Mouse (Mus musculus) liver, adult 2 months (tissue): Measurements from ENCODE around the gene Igfbp7. TPM values are rescaled to one million over a fixed set of nuclear protein-coding genes. Genes with fewer than 3 reads are reported as not detected.

Experiments
- DNase-seq: peaks from one replicate; pipeline ENCODE4 v3.0.0-alpha.2; 2011; ENCODE audit warnings: low read depth, low spot score; ENCODE audit errors: extremely low read depth
- H3K27ac ChIP-seq: fragments of 200-500 bp; replicated peaks from 2 replicates; pipeline ENCODE4 v1.5.1; 2012; ENCODE audit warnings: low read depth, mild to moderate bottlenecking, control low read depth, inconsistent platforms, low read length; ENCODE audit not compliant: insufficient read depth
- H3K27me3 ChIP-seq: fragments of 200-500 bp; 2 replicates; pipeline ENCODE4 v1.6.1; 2012; ENCODE audit warnings: mild to moderate bottlenecking, moderate library complexity, low read length, inconsistent platforms; ENCODE audit not compliant: control insufficient read depth, insufficient read depth
- H3K36me3 ChIP-seq: fragments of 200-500 bp; 2 replicates; pipeline ENCODE4 v1.6.1; 2012; ENCODE audit warnings: low read length, inconsistent platforms; ENCODE audit not compliant: control insufficient read depth, insufficient read depth
- H3K4me1 ChIP-seq: fragments of 200-500 bp; 2 replicates; pipeline ENCODE4 v1.6.1; 2011; ENCODE audit warnings: low read length; ENCODE audit not compliant: control insufficient read depth, insufficient read depth
- H3K4me3 ChIP-seq: fragments of 200-500 bp; 2 replicates; pipeline ENCODE4 v1.5.1; 2011; ENCODE audit warnings: low read depth, mild to moderate bottlenecking, control low read depth, low read length, moderate library complexity; ENCODE audit not compliant: insufficient read depth
- H3K79me2 ChIP-seq: fragments of 200-500 bp; 2 replicates; pipeline ENCODE4 v1.6.1; 2012; ENCODE audit warnings: inconsistent platforms, mild to moderate bottlenecking, low read length, moderate library complexity; ENCODE audit not compliant: control insufficient read depth, insufficient read depth
- H3K9ac ChIP-seq: fragments of 200-500 bp; 2 replicates; pipeline ENCODE4 v1.6.1; 2012; ENCODE audit warnings: low read depth, mild to moderate bottlenecking, control low read depth, inconsistent platforms, low read length
- CTCF ChIP-seq: fragments of 200-500 bp; IDR thresholded peaks from 2 replicates; pipeline ENCODE4 v1.5.1; 2011; ENCODE audit warnings: low read depth, low read length, control low read depth
- POLR2A ChIP-seq: fragments of 200-500 bp; IDR thresholded peaks from 2 replicates; pipeline ENCODE4 v1.6.1; 2011; ENCODE audit warnings: low read length, control low read depth; ENCODE audit not compliant: insufficient read depth; ENCODE audit errors: extremely low read depth
- WGBS: fragments of 180-500 bp; shearing (Covaris S2); methylation state at CpG from one replicate; pipeline ENCODE4 v1.1.7; 2018; 5-methylcytosine and 5-hydroxymethylcytosine counted together
- polyA plus RNA-seq: library from polyadenylated mRNA; depleted of rRNA; stranded (reverse); fragments of >200 nt; gene quantifications from 2 replicates; pipeline ENCODE4 v1.2.3, GENCODE M21; 2012
- total RNA-seq: library from RNA; depleted of rRNA; stranded (reverse); fragments of >200 nt; gene quantifications from 2 replicates; pipeline ENCODE4 v1.2.3, GENCODE M21; 2014

The Igfbp7 gene
- total and polyA plus RNA-seq, 2 experiments = 69.7 to 336 TPM

- no peaks in the 10 kb centered on the region for H3K27me3 ChIP-seq
- peaks cover 16% of the 10 kb centered on the region for H3K36me3 ChIP-seq
- TF ChIP-seq CTCF (no peak), POLR2A (no peak)
- no peak overlapping the region for H3K27ac ChIP-seq
- H3K4me1 ChIP-seq = peaks cover 5% of the 10 kb centered on the region
- no peak overlapping the region for H3K9ac ChIP-seq
- peaks cover 10% of the 10 kb centered on the region for H3K79me2 ChIP-seq
- no peak for DNase-seq
- H3K4me3 ChIP-seq = no peak overlapping the region
- 97% methylated on average over 4 of the region's 4 CpGs for WGBS
These were observed 93.6 kb downstream of the Igfbp7 start for GRCm38 (mm10) chr5:77314206-77314605.

DNA sequence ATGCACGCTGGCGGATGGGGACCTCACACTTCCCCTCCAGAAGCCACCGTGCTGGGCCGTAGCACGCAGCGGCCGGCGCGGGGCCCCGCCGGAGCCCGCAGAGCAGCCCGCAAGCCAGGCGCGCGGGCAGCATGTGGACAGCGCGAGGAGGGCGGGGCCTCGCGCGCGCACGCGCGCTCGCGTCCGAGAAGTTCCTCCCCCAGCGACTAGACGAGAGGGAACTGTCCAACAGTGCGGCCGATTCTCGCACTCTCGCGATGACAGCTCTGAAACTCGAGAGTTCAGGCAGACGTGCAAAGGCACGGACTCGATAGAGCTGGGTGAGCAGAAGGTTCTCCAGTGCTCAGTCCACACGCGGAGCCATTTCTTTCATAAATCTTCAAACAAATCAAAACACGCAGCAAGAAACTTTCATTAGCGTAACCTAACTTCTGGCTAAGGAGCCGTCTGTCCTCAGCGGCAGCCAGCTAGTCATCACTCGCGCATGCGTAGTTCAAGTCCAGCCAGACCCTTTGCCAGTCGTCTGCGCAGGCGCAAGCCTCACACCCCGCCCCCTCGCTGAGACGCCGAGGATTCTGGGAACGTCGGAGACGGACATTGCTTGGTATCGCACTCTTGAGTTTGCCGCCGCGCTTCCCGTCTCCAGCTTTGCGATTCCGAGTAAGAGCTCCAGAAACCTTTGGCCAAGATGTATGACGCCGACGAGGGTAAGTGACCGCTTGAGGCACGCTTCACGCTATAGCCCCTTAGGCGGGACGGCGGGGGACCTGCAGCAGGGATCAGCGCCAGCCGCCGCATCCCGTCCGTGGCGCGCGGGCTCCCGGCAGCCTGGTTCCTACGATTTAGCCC lies 97.7 kb downstream of the Igfbp7 start, which contains the start of the genes Noa1 and Polr2b:
Noa1 (minus strand) TSS at position 161 of the 849 bp plus-strand sequence.
Polr2b (plus strand) TSS at position 224 of the 849 bp plus-strand sequence.
- under 1% methylated on average over 85 of the region's 85 CpGs for WGBS
- Histone ChIP-seq H3K4me1 (peaks cover 13% of the 10 kb centered on the region), H3K79me2 (peaks cover 16% of the 10 kb centered on the region)

GRCm38 (mm10) chr5:77309051-77309906 lies 98.6 kb downstream of the Igfbp7 start:
- peak overlapping the region; percentile 64 for H3K9ac ChIP-seq
- H3K79me2 ChIP-seq = peaks cover 16% of the 10 kb centered on the region
- H3K4me3 ChIP-seq = peak overlapping the region; percentile 67
- no peak for TF ChIP-seq POLR2A
- 1% methylated on average over 76 of the region's 76 CpGs for WGBS
- no peak for DNase-seq
- H3K36me3 ChIP-seq = peaks cover 16% of the 10 kb centered on the region; the same call in 1 of the 2 replicates
- peaks cover 10% of the 10 kb centered on the region for H3K4me1 ChIP-seq
- H3K27ac ChIP-seq = no peak overlapping the region; the same call in 1 of the 2 replicates
- H3K27me3 ChIP-seq = no peaks in the 10 kb centered on the region

More for the DNA sequence above, 97.7 kb downstream of the Igfbp7 start, which contains the start of the genes Noa1 and Polr2b:
- Histone ChIP-seq H3K4me3 (peak within 1 kb of the TSS; percentile 67), H3K27ac (peak within 1 kb of the TSS; percentile 68), H3K36me3 (peaks cover 11% of the 10 kb centered on the region; the same call in 1 of the 2 replicates), H3K9ac (peak within 1 kb of the TSS; percentile 75), H3K27me3 (no peaks in the 10 kb centered on the region)
- DNase-seq = peak; percentile 92
- TF ChIP-seq CTCF = no peak
- TF ChIP-seq POLR2A = peak; percentile 78

DNA sequence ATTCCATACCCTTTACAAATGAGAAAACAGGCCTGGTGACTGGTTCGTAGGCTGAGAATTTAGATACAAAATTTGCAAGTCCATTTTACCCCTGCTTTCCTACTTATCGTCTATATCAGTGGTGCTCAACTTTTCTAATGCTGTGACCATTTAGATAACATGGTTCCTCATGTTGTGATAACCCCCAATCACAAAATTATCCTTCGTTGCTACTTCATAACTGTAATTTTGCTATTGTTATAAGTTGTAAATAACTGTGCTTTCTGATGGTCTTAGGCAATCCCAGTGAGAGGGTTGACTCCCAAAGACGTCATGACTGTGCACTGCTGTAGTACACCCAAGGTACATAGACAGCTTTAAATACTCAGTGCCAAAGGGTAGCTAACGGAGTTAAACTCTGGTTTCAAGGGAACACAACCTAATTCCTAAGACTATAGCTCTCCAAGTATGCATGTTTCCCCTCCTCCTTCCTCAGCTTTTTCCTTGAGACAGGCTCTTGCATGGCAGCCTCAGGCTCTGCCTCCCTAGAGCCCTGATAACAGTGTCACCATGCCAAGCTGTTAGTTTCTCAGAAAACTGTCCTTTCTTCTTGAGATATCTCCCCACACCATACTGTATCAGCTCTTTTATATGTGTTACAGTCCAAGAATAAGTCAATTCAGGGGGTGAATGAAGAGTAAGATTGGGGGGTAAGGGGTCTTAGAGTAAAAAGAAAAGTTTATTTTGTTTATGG lies 99.9 kb downstream of the Igfbp7 start:
- Histone ChIP-seq H3K4me3 (no peak overlapping the region), H3K27me3 (no peaks in the 10 kb centered on the region), H3K4me1 (peaks cover 10% of the 10 kb centered on the region), H3K36me3 (peaks cover 18% of the 10 kb centered on the region; the same call in 1 of the 2 replicates), H3K27ac (no peak overlapping the region), H3K9ac (no peak overlapping the region), H3K79me2 (peaks cover 16% of the 10 kb centered on the region)
- no peak for TF ChIP-seq CTCF
- TF ChIP-seq POLR2A = no peak
- no peak for DNase-seq
- 85% methylated on average over 5 of the region's 5 CpGs for WGBS

DNA sequence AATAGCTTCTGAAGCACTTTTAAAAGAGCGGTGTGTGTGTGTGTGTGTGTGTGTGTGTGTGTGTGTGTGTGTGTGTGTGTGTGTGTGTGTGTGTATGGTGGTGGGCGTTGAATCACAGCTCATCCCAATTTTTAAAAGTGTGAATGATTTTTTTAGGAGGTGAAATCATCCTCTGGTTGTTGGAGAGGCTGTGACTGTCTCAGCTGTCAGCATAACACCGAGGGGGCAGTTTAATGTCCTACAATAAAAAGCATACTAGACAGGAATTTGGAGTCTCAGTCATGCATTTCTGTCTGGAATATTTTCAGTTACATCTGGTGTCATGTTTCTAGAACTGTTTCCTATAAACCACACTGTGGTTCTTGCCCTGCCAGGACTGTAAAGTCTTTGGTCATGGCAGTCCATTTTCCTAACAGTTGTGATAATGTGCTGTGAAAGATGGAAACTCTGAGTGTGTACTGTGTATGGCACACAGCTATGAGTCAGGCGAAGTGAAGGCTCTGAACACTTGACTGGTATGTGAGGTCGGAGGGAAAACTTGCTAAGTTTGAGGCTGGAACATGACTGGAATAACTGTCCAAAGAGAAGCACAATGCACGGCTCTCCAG lies 106.4 kb downstream of the Igfbp7 start:
- H3K27ac ChIP-seq = no peak overlapping the region
- H3K36me3 ChIP-seq = peaks cover 31% of the 10 kb centered on the region
- 92% methylated on average over 6 of the region's 6 CpGs for WGBS
- no peaks in the 10 kb centered on the region for H3K79me2 ChIP-seq
- no peaks in the 10 kb centered on the region for H3K4me1 ChIP-seq
- DNase-seq = no peak
- TF ChIP-seq POLR2A (no peak), CTCF (no peak)
- no peak overlapping the region for H3K9ac ChIP-seq
- no peak overlapping the region for H3K4me3 ChIP-seq
- no peaks in the 10 kb centered on the region for H3K27me3 ChIP-seq
